Comparison of ENCODE assay signal across 30 mouse cellular contexts in the genomic region with DNA sequence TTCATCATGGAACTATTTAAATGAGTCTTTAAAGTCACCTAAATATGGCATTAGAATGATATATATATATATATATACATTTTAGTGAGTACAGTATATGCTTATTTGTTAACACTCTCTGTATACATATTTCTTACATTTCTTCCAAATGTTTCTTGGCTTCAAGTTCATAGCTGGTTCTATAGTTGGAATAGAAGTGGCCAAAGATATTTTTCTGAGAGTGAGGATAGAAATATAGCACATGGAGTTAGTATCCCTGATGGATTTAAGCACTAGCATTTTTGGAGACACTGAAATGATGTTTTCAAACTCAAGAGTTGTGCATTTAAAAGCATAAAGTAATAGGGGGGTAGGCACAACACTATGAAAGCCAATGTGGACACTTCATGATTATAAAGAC.
"Had no signal": no experiment of that assay in that cellular context is flagged by ENCODE, and none has a peak within 500 bp of the region (broad histone marks: within the 10 kb centered on the region; RNA-seq: fewer than 3 reads in every experiment).

No protein-coding gene starts in this region.

- H3K9me3 ChIP-seq: limb, embryonic 10.5 days; limb, embryonic 12.5 days; limb, embryonic 13.5 days; limb, embryonic 15.5 days; liver, embryonic 12.5 days; liver, embryonic 13.5 days; liver, embryonic 15.5 days; lung, embryonic 15.5 days; midbrain, embryonic 10.5 days; midbrain, embryonic 12.5 days; midbrain, embryonic 13.5 days; midbrain, embryonic 15.5 days; neural tube, embryonic 12.5 days had no signal

- H3K4me3 ChIP-seq: left cerebral cortex, adult 2 months; limb, embryonic 10.5 days; limb, embryonic 12.5 days; limb, embryonic 13.5 days; limb, embryonic 15.5 days; liver, embryonic 12.5 days; liver, embryonic 13.5 days; liver, embryonic 15.5 days; lung, embryonic 15.5 days; megakaryocyte, embryonic 14.5 days; midbrain, embryonic 10.5 days; midbrain, embryonic 12.5 days; midbrain, embryonic 13.5 days; midbrain, embryonic 15.5 days; myocyte; neural tube, embryonic 12.5 days had no signal

- H3K4me2 ChIP-seq: limb, embryonic 12.5 days; limb, embryonic 13.5 days; limb, embryonic 15.5 days; liver, embryonic 11.5 days; liver, embryonic 12.5 days; liver, embryonic 13.5 days; liver, embryonic 15.5 days; lung, embryonic 15.5 days; midbrain, embryonic 11.5 days; midbrain, embryonic 12.5 days; midbrain, embryonic 13.5 days; midbrain, embryonic 15.5 days; neural tube, embryonic 12.5 days had no signal

- H3K36me3 ChIP-seq: limb, embryonic 10.5 days; limb, embryonic 12.5 days; limb, embryonic 13.5 days; limb, embryonic 15.5 days; liver, embryonic 12.5 days; liver, embryonic 13.5 days; liver, embryonic 15.5 days; lung, embryonic 15.5 days; midbrain, embryonic 10.5 days; midbrain, embryonic 12.5 days; midbrain, embryonic 13.5 days; midbrain, embryonic 15.5 days; neural tube, embryonic 12.5 days had no signal

- H3K9ac ChIP-seq: limb, embryonic 12.5 days; limb, embryonic 13.5 days; limb, embryonic 15.5 days; liver, embryonic 12.5 days; liver, embryonic 13.5 days; liver, embryonic 14.5 days; liver, embryonic 15.5 days; liver, postnatal 0 days; lung, embryonic 15.5 days; midbrain, embryonic 12.5 days; midbrain, embryonic 13.5 days; midbrain, embryonic 15.5 days; neural tube, embryonic 12.5 days had no signal

- ATAC-seq: liver, embryonic 12.5 days; liver, postnatal 0 days; midbrain, embryonic 13.5 days; midbrain, embryonic 15.5 days; midbrain, embryonic 16.5 days had no signal

- H3K4me1 ChIP-seq: limb, embryonic 10.5 days; limb, embryonic 12.5 days; limb, embryonic 13.5 days; limb, embryonic 15.5 days; liver, embryonic 12.5 days; liver, embryonic 13.5 days; liver, embryonic 15.5 days; lung, embryonic 15.5 days; megakaryocyte, embryonic 14.5 days; midbrain, embryonic 10.5 days; midbrain, embryonic 12.5 days; midbrain, embryonic 13.5 days; midbrain, embryonic 15.5 days; neural tube, embryonic 12.5 days had no signal

- H3K27me3 ChIP-seq: limb, embryonic 12.5 days; limb, embryonic 13.5 days; limb, embryonic 15.5 days; liver, embryonic 12.5 days; liver, embryonic 13.5 days; liver, embryonic 15.5 days; lung, embryonic 15.5 days; megakaryocyte, embryonic 14.5 days; midbrain, embryonic 12.5 days; midbrain, embryonic 13.5 days; midbrain, embryonic 15.5 days; neural tube, embryonic 12.5 days had no signal

- DNase-seq: left cerebral cortex, postnatal 4 days; liver; liver, embryonic 13.5 days; liver, postnatal 0 days; lung, adult 18-20 months; lung, adult 2 months; lung, postnatal 10 days; lung, postnatal 14 days; lung, postnatal 36 days; midbrain, embryonic 14.5 days had no signal

- H3K27ac ChIP-seq: left cerebral cortex, adult 2 months; limb, embryonic 10.5 days; limb, embryonic 12.5 days; limb, embryonic 13.5 days; limb, embryonic 15.5 days; liver, embryonic 12.5 days; liver, embryonic 13.5 days; liver, embryonic 14.5 days; liver, embryonic 15.5 days; lung, embryonic 15.5 days; macrophage; midbrain, embryonic 10.5 days; midbrain, embryonic 12.5 days; midbrain, embryonic 13.5 days; midbrain, embryonic 15.5 days; neural tube, embryonic 12.5 days had no signal
